Mouse (Mus musculus) hindbrain, embryonic 14.5 days (tissue): Measurements from ENCODE around the gene Ablim1. TPM values are rescaled to one million over a fixed set of nuclear protein-coding genes. Genes with fewer than 3 reads are reported as not detected.

ENCODE experiments used
- ATAC-seq: fragments of 200-750 bp; cut with Nextera tagmentation; 2 replicates; pipeline ENCODE4 v1.8.0; 2017; ENCODE audit warnings: moderate number of reproducible peaks, mild to moderate bottlenecking, moderate TSS enrichment, moderate library complexity; ENCODE audit not compliant: low FRiP score
- DNase-seq: peaks from one replicate; pipeline ENCODE4 v3.0.0-alpha.2; 2015; ENCODE audit warnings: low spot score
- H3K27ac ChIP-seq: fragments of 300-500 bp; sonication (generic); 2 replicates; pipeline ENCODE4 v1.5.1; 2014; ENCODE audit warnings: mild to moderate bottlenecking, moderate library complexity
- H3K27me3 ChIP-seq: fragments of 300-500 bp; sonication (generic); 2 replicates; pipeline ENCODE4 v1.6.1; 2014; ENCODE audit warnings: mild to moderate bottlenecking, low read length, mixed read lengths; ENCODE audit not compliant: control insufficient read depth, insufficient read depth
- H3K36me3 ChIP-seq: fragments of 300-500 bp; sonication (generic); replicated peaks from 2 replicates; pipeline ENCODE4 v1.6.1; 2014; ENCODE audit not compliant: control insufficient read depth, insufficient read depth
- H3K4me1 ChIP-seq: fragments of 300-500 bp; sonication (generic); replicated peaks from 2 replicates; pipeline ENCODE4 v1.6.1; 2014; ENCODE audit warnings: antibody characterized with exemption, low read length, mixed read lengths; ENCODE audit not compliant: control insufficient read depth, insufficient read depth
- H3K4me2 ChIP-seq: fragments of 300-500 bp; sonication (generic); replicated peaks from 2 replicates; pipeline ENCODE4 v1.6.1; 2014; ENCODE audit warnings: mild to moderate bottlenecking, moderate library complexity
- H3K4me3 ChIP-seq: fragments of 300-500 bp; sonication (generic); replicated peaks from 2 replicates; pipeline ENCODE4 v1.5.1; 2014; ENCODE audit warnings: mild to moderate bottlenecking, low read length
- H3K9ac ChIP-seq: fragments of 300-500 bp; sonication (generic); 2 replicates; pipeline ENCODE4 v1.6.1; 2014
- H3K9me3 ChIP-seq: fragments of 300-500 bp; sonication (generic); 2 replicates; pipeline ENCODE4 v1.6.1; 2016; ENCODE audit warnings: low read length; ENCODE audit not compliant: control insufficient read depth
- WGBS: fragments of 180-500 bp; shearing (Covaris S2); extraction: QIAGEN DNeasy Blood & Tissue Kit; methylation state at CpG from one replicate; pipeline ENCODE4 v1.1.7; 2014; 5-methylcytosine and 5-hydroxymethylcytosine counted together
- polyA plus RNA-seq: library from polyadenylated mRNA; unstranded; fragments of >200 nt; fragmentation: Nextera tagmentation; extraction: Ambion mirVana; gene quantifications from 2 replicates; pipeline ENCODE4 v1.2.1, GENCODE M21; 2014

Ablim1 gene
- polyA plus RNA-seq, 1 experiment from 2014 or later = 56.6 TPM

DNA sequence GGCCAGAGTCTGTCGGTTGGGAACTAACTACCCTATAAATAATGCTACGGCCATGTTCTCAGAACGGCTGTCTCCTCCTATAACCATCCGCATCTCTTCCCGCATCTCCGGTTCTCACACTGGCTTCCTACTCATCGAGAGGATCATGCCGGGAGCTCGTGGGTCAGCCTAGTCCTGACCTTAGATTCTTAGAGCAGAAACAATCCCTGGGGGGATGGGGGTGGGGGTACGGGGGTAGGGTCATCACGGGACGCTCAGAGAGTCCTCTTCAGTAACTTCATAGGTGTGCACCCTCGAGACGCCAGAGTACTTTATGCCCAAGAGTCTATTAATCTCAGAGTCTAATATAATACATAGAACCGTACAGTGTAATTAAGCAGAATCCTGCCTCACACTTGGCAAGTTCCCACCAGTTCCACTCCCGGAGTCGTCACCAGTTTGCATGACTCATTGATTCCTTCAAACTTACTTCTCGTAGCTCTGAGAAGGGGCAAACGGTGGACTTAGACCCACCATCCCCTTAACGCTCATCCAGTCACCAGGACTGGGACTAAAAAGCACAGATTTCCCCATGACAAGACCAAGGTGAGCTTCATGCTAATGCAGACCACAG, 156.9 kb downstream of the Ablim1 start:
- Histone ChIP-seq H3K36me3 (no peaks in the 10 kb centered on the region), H3K27me3 (no peaks in the 10 kb centered on the region), H3K27ac (no peak overlapping the region), H3K4me2 (no peak overlapping the region), H3K9ac (no peak overlapping the region), H3K4me3 (no peak overlapping the region), H3K9me3 (no peaks in the 10 kb centered on the region), H3K4me1 (no peaks in the 10 kb centered on the region)
- WGBS = 81% methylated on average over 20 of the region's 20 CpGs
- DNase-seq = no peak
- no peak for ATAC-seq

DNA sequence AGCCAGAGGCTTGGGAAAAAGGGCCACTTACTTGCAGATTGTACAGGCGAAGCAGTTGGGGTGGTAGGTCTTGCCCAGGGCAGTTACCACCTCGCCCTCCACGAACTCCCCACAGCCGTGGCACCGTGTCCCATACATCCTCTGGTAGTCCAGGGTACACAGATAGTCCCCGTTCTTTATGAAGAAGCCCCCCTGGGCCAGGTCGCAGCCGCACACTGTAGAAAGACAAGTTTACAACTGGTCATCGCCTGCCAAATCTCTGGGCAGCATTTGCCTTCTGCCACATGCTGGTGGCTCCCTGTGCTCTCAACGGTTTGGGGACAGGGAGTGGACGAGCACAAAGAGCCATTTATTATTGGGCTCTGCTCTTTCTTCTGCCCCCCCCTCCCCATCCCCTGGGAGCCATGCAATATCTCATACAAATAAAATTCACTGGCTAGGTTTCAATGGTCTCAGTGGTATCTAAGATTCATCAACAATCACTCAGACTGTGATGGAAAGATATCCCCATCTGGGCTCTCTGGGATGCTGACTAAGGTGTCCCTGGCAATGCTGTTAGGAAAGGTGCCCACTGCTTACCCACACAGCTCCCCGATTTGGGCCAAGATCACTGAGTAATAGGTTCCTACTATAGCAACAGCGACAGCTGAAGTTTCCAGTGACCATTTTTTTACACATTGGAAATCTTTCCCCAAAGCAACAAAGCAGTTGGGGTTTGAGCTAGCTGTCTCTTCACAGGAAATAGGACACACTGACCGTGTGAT, 159.4 kb downstream of the Ablim1 start:
- DNase-seq (no peak), ATAC-seq (no peak)
- H3K4me1 ChIP-seq = no peaks in the 10 kb centered on the region
- no peaks in the 10 kb centered on the region for H3K36me3 ChIP-seq
- H3K27ac ChIP-seq = no peak overlapping the region
- WGBS = 75% methylated on average over 14 of the region's 14 CpGs
- H3K9me3 ChIP-seq = no peaks in the 10 kb centered on the region
- H3K4me2 ChIP-seq = no peak overlapping the region
- no peak overlapping the region for H3K4me3 ChIP-seq
- H3K27me3 ChIP-seq = no peaks in the 10 kb centered on the region
- H3K9ac ChIP-seq = no peak overlapping the region

DNA sequence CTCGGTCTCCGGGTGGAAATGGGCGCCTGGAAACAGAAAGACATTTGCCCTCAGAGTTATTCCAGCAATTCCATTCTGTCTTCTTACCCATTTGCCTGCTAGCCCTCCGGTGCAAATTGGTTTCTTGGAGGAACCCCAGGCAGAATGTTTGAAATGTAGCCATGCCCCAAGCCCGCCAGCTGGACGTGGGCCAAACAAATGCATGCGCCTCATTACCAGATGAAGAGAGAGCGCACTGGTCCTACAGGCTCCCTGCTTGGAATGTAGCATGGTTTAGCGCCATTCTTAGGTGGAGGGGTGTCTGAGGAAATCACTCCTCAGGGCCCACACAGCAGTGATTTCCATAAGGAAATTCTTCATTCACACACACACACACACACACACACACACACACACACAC, 162.4 kb downstream of the Ablim1 start:
- Histone ChIP-seq H3K9ac (no peak overlapping the region), H3K27ac (no peak overlapping the region)
- ATAC-seq = no peak; the same call in 1 of the 2 replicates

DNA sequence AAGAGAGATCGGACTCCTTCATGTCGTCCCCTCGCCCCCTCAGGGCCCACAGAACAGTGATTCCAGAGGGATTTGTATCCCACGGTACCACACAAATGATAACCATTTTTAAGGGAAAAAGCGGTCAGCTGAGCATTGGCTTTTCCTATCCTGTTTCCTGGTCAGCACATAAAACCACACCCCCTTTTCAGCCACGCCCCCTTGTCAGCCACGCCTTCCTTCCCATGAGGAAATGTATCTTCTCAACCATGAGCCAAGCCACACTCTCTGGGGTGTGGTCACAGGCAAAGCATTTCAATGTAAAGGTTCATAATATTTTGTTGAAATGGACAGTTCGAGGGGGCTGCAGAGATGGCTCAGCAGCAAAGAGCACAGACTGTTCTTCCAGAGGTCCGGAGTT, 163.2 kb downstream of the Ablim1 start:
- Histone ChIP-seq H3K9me3 (no peaks in the 10 kb centered on the region), H3K4me3 (no peak overlapping the region), H3K36me3 (no peaks in the 10 kb centered on the region), H3K9ac (no peak overlapping the region), H3K27ac (no peak overlapping the region), H3K27me3 (no peaks in the 10 kb centered on the region), H3K4me1 (no peaks in the 10 kb centered on the region), H3K4me2 (no peak overlapping the region)
- no peak for DNase-seq
- no peak for ATAC-seq
- 87% methylated on average over 9 of the region's 9 CpGs for WGBS

More for the DNA sequence above, 162.4 kb downstream of the Ablim1 start:
- Histone ChIP-seq H3K4me1 (no peaks in the 10 kb centered on the region), H3K27me3 (no peaks in the 10 kb centered on the region), H3K36me3 (no peaks in the 10 kb centered on the region), H3K9me3 (no peaks in the 10 kb centered on the region), H3K4me2 (no peak overlapping the region), H3K4me3 (no peak overlapping the region)
- DNase-seq = peak; percentile 80
- WGBS = 35% methylated on average over 9 of the region's 9 CpGs

DNA sequence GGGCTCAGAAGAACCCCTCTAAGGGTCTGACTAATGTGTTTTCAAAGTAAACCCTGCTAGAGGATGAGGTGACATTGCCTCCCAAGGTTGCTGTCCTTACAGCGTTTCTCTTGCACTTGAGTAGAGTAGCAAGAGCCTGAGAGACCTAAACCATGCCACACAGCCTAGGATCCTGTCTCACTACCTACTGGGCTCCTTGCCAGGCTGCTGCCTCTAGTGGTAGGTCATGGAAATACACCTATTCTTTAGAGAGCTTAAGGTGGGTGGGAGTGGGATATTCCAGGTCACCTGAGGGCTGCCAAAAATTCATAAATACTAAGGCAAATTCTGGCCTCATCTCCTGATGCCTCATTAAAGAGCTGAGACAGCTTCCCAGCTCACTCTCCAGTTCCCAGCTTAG, 164.4 kb downstream of the Ablim1 start:
- H3K4me3 ChIP-seq = no peak overlapping the region
- no peaks in the 10 kb centered on the region for H3K27me3 ChIP-seq
- WGBS = 47% methylated on average over 1 of the region's 1 CpGs
- H3K36me3 ChIP-seq = no peaks in the 10 kb centered on the region
- ATAC-seq (no peak), DNase-seq (peak; percentile 63)
- no peak overlapping the region for H3K4me2 ChIP-seq
- no peak overlapping the region for H3K9ac ChIP-seq
- H3K9me3 ChIP-seq = no peaks in the 10 kb centered on the region
- no peaks in the 10 kb centered on the region for H3K4me1 ChIP-seq
- no peak overlapping the region for H3K27ac ChIP-seq

DNA sequence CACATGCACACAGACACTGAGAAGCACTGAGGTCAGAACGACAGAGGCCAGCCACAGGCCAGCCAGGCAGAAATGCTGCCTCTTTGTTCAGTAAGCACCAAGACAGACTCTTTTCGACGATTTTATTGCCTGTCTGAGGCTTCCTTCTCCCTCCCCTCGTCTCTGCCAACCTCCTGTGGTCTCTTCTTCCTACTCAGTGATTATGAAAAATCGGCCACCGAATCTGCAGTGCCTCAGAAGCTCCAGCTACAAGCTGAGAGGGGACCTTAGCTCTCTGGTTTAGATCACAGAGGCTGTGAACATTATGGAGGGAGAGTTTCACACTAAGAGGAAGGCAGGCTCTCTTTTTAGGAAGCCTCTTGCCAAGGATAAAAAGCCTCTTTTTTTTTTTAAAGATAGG, 167.0 kb downstream of the Ablim1 start:
- Histone ChIP-seq H3K4me1 (no peaks in the 10 kb centered on the region), H3K9me3 (peaks cover 4% of the 10 kb centered on the region; the same call in 1 of the 2 replicates), H3K4me2 (no peak overlapping the region), H3K27me3 (no peaks in the 10 kb centered on the region), H3K9ac (no peak overlapping the region), H3K4me3 (no peak overlapping the region), H3K27ac (no peak overlapping the region), H3K36me3 (no peaks in the 10 kb centered on the region)
- no peak for DNase-seq
- WGBS = 26% methylated on average over 6 of the region's 6 CpGs
- no peak for ATAC-seq

DNA sequence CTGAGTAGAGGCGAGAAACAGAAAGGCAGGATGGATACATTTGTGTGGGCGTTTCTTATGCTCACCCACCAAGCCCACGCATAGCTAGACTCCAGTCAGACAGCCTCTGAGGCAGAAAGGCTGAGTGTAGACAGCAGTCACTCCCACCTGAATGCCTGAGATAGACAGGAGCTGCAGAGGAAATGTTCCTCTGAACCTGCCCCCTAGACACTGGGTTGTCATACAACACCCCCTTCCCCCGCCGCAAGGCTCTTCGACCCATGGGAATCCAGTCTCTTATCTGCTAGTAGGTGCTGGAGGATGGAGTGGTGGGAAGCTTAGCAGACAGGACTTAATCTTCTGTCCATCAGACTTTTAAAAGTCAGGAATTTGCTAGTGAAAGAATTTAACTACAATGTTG, 167.8 kb downstream of the Ablim1 start:
- DNase-seq = no peak
- no peaks in the 10 kb centered on the region for H3K4me1 ChIP-seq
- H3K27ac ChIP-seq = no peak overlapping the region
- H3K4me3 ChIP-seq = no peak overlapping the region
- 82% methylated on average over 6 of the region's 6 CpGs for WGBS
- H3K9me3 ChIP-seq = peaks cover 4% of the 10 kb centered on the region; the same call in 1 of the 2 replicates
- H3K9ac ChIP-seq = no peak overlapping the region
- H3K36me3 ChIP-seq = no peaks in the 10 kb centered on the region
- no peaks in the 10 kb centered on the region for H3K27me3 ChIP-seq
- ATAC-seq = no peak
- H3K4me2 ChIP-seq = no peak overlapping the region

DNA sequence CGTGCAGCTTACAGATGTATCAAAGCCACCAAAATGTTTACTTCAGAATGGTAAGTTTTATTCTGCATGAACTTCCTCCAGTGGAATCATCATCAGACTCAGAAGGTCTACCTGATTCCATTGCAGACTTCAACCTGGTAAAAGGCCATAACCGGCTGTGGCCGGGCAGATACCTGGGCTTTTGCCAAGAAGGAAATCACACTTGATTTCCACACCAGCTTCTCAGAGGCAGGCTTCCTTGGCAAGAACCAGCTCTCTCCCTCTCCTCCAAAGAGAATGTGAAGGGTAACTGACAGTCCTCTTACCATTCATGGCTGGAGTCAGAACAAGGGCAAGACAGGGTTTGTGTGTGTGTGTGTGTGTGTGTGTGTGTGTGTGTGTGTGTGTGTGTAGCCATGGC, 171.1 kb downstream of the Ablim1 start:
- H3K9me3 ChIP-seq = peaks cover 4% of the 10 kb centered on the region; the same call in 1 of the 2 replicates
- H3K27ac ChIP-seq = no peak overlapping the region
- no peaks in the 10 kb centered on the region for H3K4me1 ChIP-seq
- DNase-seq (no peak), ATAC-seq (no peak)
- no peak overlapping the region for H3K4me2 ChIP-seq
- WGBS = 95% methylated on average over 3 of the region's 3 CpGs
- H3K27me3 ChIP-seq = no peaks in the 10 kb centered on the region
- H3K9ac ChIP-seq = no peak overlapping the region
- H3K36me3 ChIP-seq = no peaks in the 10 kb centered on the region
- H3K4me3 ChIP-seq = no peak overlapping the region

DNA sequence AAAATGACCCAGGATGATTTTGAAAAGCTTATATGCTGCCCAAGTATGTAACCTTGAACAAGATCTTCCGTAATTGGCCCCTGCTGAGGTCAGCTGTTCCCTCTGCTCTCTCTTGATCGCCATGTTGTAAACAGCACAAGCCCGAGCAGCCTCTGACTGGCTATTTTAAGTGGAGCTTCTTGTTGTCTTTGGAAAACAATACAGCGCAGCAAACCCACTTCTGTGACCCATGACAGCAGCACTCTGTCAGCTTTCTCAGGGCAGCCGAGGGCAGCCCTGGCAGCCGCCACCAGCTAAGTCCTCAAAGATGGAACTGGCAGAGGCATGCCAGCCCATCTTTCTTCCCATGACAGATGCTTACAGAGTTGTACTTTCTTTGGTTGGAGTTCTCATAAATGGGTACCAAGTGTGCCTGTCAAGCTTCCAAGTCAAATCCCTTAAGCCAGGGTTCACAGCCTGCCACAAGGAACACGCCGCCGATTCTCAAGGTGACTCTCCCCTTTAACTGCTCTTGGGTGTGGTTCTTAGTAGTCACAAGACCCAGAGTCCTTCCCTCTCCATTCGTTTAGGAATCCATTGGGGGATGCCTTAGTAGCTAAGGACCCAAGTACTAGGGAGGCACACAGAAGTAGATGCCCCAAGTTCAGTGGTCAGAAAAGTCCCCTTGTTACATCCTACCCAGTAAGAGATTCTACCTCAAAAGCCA, 172.8 kb downstream of the Ablim1 start:
- no peaks in the 10 kb centered on the region for H3K36me3 ChIP-seq
- no peak overlapping the region for H3K4me2 ChIP-seq
- no peaks in the 10 kb centered on the region for H3K27me3 ChIP-seq
- H3K9ac ChIP-seq = no peak overlapping the region
- DNase-seq (no peak), ATAC-seq (no peak)
- 72% methylated on average over 10 of the region's 10 CpGs for WGBS
- H3K4me3 ChIP-seq = no peak overlapping the region
- H3K4me1 ChIP-seq = no peaks in the 10 kb centered on the region
- no peak overlapping the region for H3K27ac ChIP-seq
- H3K9me3 ChIP-seq = peaks cover 4% of the 10 kb centered on the region; the same call in 1 of the 2 replicates
